Mouse (Mus musculus): ENCODE data around the gene Trp53i13.

DNA sequence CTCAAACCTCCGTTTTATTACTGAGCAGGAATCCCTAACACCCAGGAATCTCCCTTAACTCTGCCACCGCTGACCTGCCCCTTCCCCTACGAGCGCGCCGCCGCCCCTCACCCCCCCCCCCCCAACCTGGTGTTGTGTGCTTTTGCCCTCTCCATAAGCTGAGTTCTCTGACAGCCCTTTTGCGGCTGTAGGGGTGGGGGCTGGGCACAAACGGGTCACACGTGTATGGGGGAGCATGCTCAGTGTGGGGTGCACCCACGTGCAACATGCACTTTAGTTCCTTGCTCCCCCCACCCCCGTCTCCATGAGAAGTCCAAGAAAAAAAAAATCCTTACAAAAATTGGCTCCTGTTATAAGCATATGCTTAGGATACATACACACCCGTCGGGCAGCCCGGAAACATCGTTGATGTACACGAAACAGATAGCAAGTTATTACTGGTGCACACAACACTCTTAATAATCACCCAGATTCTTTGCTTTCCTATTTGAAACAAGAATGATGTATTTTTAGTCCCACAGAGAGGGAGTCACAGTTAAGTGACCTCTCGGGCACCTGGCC is 23.4 kb downstream of the Trp53i13 start:
- TF ChIP-seq CTCF (IDR thresholded peaks at IDR 0.05; ENCODE audit: borderline replicate concordance, insufficient read depth, low read length): no peak
- peak; percentile 20; the same call in 1 of the 2 replicates for TF ChIP-seq POLR2A (IDR thresholded peaks at IDR 0.05; ENCODE audit: low read depth, low read length)
